Mouse (Mus musculus): ENCODE results near the gene Bpgm.

DNA sequence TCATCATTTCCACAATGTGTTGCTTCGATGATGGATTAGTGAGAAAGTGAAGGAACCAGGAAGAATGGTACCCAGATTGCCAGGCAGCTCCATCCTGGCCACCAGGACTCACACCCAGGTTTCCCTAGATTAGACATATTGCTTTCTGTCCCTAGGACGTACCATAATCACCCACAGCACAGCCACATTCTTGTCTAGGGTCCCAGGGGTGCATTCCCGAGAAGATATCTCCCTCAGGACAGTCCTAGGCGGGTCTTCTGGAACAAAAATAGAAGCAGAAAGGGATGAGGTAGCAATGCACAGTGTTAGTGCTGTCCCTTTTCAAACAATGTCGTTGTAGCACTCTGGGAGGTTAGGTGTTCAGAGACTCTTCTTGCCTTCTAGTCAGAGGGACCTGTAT, 57.9 kb downstream of the Bpgm start:
- TF ChIP-seq TCF3 (IDR thresholded peaks at IDR 0.05; ENCODE audit: insufficient read length, low read depth) (no peak), MYOG (IDR thresholded peaks at IDR 0.05; ENCODE audit: control insufficient read depth in 1 of 3, insufficient read depth in 1 of 3, insufficient read length in 2 of 3, low read depth in 2 of 3) (no peak), POLR2A (IDR thresholded peaks at IDR 0.05; ENCODE audit: insufficient read length, low read depth) (no peak), POLR2AphosphoS2 (IDR thresholded peaks at IDR 0.05; ENCODE audit: insufficient read length, low read depth) (no peak), MAX (IDR thresholded peaks at IDR 0.05; ENCODE audit: low read depth) (no peak), SRF (IDR thresholded peaks at IDR 0.05; ENCODE audit: control insufficient read depth, insufficient read length, low read depth) (no peak), CEBPB (IDR thresholded peaks at IDR 0.05; ENCODE audit: insufficient read depth, poor library complexity, severe bottlenecking) (no peak), USF1 (IDR thresholded peaks at IDR 0.05; ENCODE audit: low read depth) (no peak), REST (IDR thresholded peaks at IDR 0.05; ENCODE audit: insufficient read depth, insufficient read length) (no peak), TCF12 (IDR thresholded peaks at IDR 0.05; ENCODE audit: insufficient read depth, poor library complexity, severe bottlenecking) (no peak)

Data from myocyte (in vitro differentiated cells).